Mouse (Mus musculus) hindbrain, embryonic 10.5 days (tissue): ENCODE measurements around the gene Fus. TPM values are rescaled to one million over a fixed set of nuclear protein-coding genes. Genes with fewer than 3 reads are reported as not detected.

Experiments used
- DNase-seq: peaks from one replicate; pipeline ENCODE4 v3.0.0-alpha.2; 2017; ENCODE audit warnings: low spot score
- H3K27ac ChIP-seq: fragments of 300-500 bp; sonication (generic); 2 replicates; pipeline ENCODE4 v1.5.1; 2016; ENCODE audit warnings: mild to moderate bottlenecking, moderate library complexity
- H3K27me3 ChIP-seq: fragments of 300-500 bp; sonication (generic); 2 replicates; pipeline ENCODE4 v1.6.1; 2016; ENCODE audit warnings: mild to moderate bottlenecking; ENCODE audit not compliant: poor library complexity, insufficient read depth, severe bottlenecking
- H3K36me3 ChIP-seq: fragments of 300-500 bp; sonication (generic); 2 replicates; pipeline ENCODE4 v1.6.1; 2016; ENCODE audit warnings: mild to moderate bottlenecking, moderate library complexity
- H3K4me1 ChIP-seq: fragments of 300-500 bp; sonication (generic); replicated peaks from 2 replicates; pipeline ENCODE4 v1.6.1; 2016; ENCODE audit warnings: mild to moderate bottlenecking
- H3K4me3 ChIP-seq: fragments of 300-500 bp; sonication (generic); 2 replicates; pipeline ENCODE4 v1.5.1; 2016; ENCODE audit warnings: mild to moderate bottlenecking, moderate library complexity
- H3K9me3 ChIP-seq: fragments of 300-500 bp; sonication (generic); 2 replicates; pipeline ENCODE4 v1.6.1; 2016; ENCODE audit warnings: mild to moderate bottlenecking, moderate library complexity
- WGBS: fragments of 180-500 bp; shearing (Covaris S2); methylation state at CpG from one replicate; pipeline ENCODE4 v1.1.7; 2016; 5-methylcytosine and 5-hydroxymethylcytosine counted together
- polyA plus RNA-seq: library from polyadenylated mRNA; unstranded; fragments of >200 nt; fragmentation: Nextera tagmentation; extraction: Ambion mirVana; gene quantifications from 2 replicates; pipeline ENCODE4 v1.2.1, GENCODE M21; 2016

The Fus gene
- 328 and 333 TPM in 2 replicates for polyA plus RNA-seq

GRCm38 (mm10) chr7:127967004-127967921, at the start of gene Fus:
TSS of gene Fus (plus strand) at chr7:127967457.
- under 1% methylated on average over 92 of the region's 92 CpGs for WGBS
- no peaks in the 10 kb centered on the region for H3K9me3 ChIP-seq
- peaks cover 34% of the 10 kb centered on the region for H3K36me3 ChIP-seq
- peaks cover 20% of the 10 kb centered on the region for H3K4me1 ChIP-seq
- peak within 1 kb of the TSS; percentile 99 for H3K27ac ChIP-seq
- H3K4me3 ChIP-seq = peak within 1 kb of the TSS; percentile 91
- peak; percentile 92 for DNase-seq
- no peaks in the 10 kb centered on the region for H3K27me3 ChIP-seq

- peaks cover under 1% of the 10 kb centered on the region for H3K4me1 ChIP-seq
- H3K4me3 ChIP-seq = no peak overlapping the region
- H3K36me3 ChIP-seq = peaks cover 84% of the 10 kb centered on the region
- no peak overlapping the region for H3K27ac ChIP-seq
- peak; percentile 43 for DNase-seq
- no peaks in the 10 kb centered on the region for H3K27me3 ChIP-seq
- no peaks in the 10 kb centered on the region for H3K9me3 ChIP-seq
- WGBS = 55% methylated on average over 3 of the region's 3 CpGs
These were observed 49.1 kb upstream of the Fus start for GRCm38 (mm10) chr7:127918203-127918602.

- Histone ChIP-seq H3K4me1 (no peaks in the 10 kb centered on the region), H3K36me3 (peaks cover 93% of the 10 kb centered on the region), H3K27me3 (no peaks in the 10 kb centered on the region), H3K4me3 (no peak overlapping the region), H3K9me3 (no peaks in the 10 kb centered on the region), H3K27ac (no peak overlapping the region)
- no peak for DNase-seq
- 78% methylated on average over 7 of the region's 7 CpGs for WGBS
These were observed 48.0 kb upstream of the Fus start for GRCm38 (mm10) chr7:127919290-127919689.

- H3K36me3 ChIP-seq = peaks cover 96% of the 10 kb centered on the region
These were observed 45.7 kb upstream of the Fus start for GRCm38 (mm10) chr7:127921516-127921915.

GRCm38 (mm10) chr7:127922451-127923275, 44.6 kb upstream of the Fus start:
- H3K9me3 ChIP-seq = no peaks in the 10 kb centered on the region

More at GRCm38 (mm10) chr7:127921516-127921915, 45.7 kb upstream of the Fus start:
- 68% methylated on average over 8 of the region's 8 CpGs for WGBS
- DNase-seq = peak; percentile 28
- no peaks in the 10 kb centered on the region for H3K27me3 ChIP-seq
- H3K9me3 ChIP-seq = no peaks in the 10 kb centered on the region
- no peak overlapping the region for H3K4me3 ChIP-seq
- no peak overlapping the region for H3K27ac ChIP-seq
- no peaks in the 10 kb centered on the region for H3K4me1 ChIP-seq

GRCm38 (mm10) chr7:127923714-127924113, 43.5 kb upstream of the Fus start:
- H3K27me3 ChIP-seq = peaks cover 12% of the 10 kb centered on the region
- H3K4me1 ChIP-seq = peaks cover 7% of the 10 kb centered on the region; the same call in 1 of the 2 replicates
- DNase-seq = no peak
- H3K9me3 ChIP-seq = no peaks in the 10 kb centered on the region
- H3K36me3 ChIP-seq = peaks cover 85% of the 10 kb centered on the region
- no peak overlapping the region for H3K4me3 ChIP-seq
- 91% methylated on average over 5 of the region's 5 CpGs for WGBS
- no peak overlapping the region for H3K27ac ChIP-seq

More at GRCm38 (mm10) chr7:127922451-127923275, 44.6 kb upstream of the Fus start:
- 84% methylated on average over 6 of the region's 6 CpGs for WGBS
- Histone ChIP-seq H3K4me3 (no peak overlapping the region), H3K27me3 (peaks cover 1% of the 10 kb centered on the region; the same call in 1 of the 2 replicates), H3K4me1 (no peaks in the 10 kb centered on the region), H3K36me3 (peaks cover 95% of the 10 kb centered on the region), H3K27ac (no peak overlapping the region)
- no peak for DNase-seq

- Histone ChIP-seq H3K27me3 (peaks cover 27% of the 10 kb centered on the region), H3K4me3 (0 out of 2 replicates have a peak overlapping the region, but pooled peaks have one; percentile 7), H3K4me1 (peaks cover 20% of the 10 kb centered on the region), H3K9me3 (no peaks in the 10 kb centered on the region), H3K27ac (peak overlapping the region; percentile 25; the same call in 1 of the 2 replicates), H3K36me3 (peaks cover 72% of the 10 kb centered on the region)
- no peak for DNase-seq
- WGBS = 69% methylated on average over 5 of the region's 5 CpGs
These were observed 42.0 kb upstream of the Fus start for GRCm38 (mm10) chr7:127925252-127925651.

GRCm38 (mm10) chr7:127926066-127926465, 41.2 kb upstream of the Fus start:
- Histone ChIP-seq H3K4me3 (no peak overlapping the region), H3K9me3 (no peaks in the 10 kb centered on the region), H3K36me3 (peaks cover 64% of the 10 kb centered on the region), H3K27me3 (peaks cover 33% of the 10 kb centered on the region), H3K4me1 (peaks cover 22% of the 10 kb centered on the region), H3K27ac (peak overlapping the region; percentile 25; the same call in 1 of the 2 replicates)
- 90% methylated on average over 8 of the region's 8 CpGs for WGBS
- DNase-seq = no peak

- 89% methylated on average over 11 of the region's 11 CpGs for WGBS
- peaks cover 56% of the 10 kb centered on the region for H3K36me3 ChIP-seq
- no peak for DNase-seq
- peaks cover 36% of the 10 kb centered on the region for H3K27me3 ChIP-seq
- H3K9me3 ChIP-seq = no peaks in the 10 kb centered on the region
- no peak overlapping the region for H3K4me3 ChIP-seq
- peaks cover 30% of the 10 kb centered on the region for H3K4me1 ChIP-seq
- H3K27ac ChIP-seq = no peak overlapping the region; the same call in 1 of the 2 replicates
These were observed 40.4 kb upstream of the Fus start for GRCm38 (mm10) chr7:127926846-127927245.

- Histone ChIP-seq H3K9me3 (no peaks in the 10 kb centered on the region), H3K36me3 (peaks cover 47% of the 10 kb centered on the region), H3K4me3 (peak overlapping the region; percentile 9; the same call in 1 of the 2 replicates), H3K27me3 (peaks cover 36% of the 10 kb centered on the region), H3K4me1 (peaks cover 39% of the 10 kb centered on the region), H3K27ac (no peak overlapping the region)
- 79% methylated on average over 11 of the region's 11 CpGs for WGBS
- DNase-seq = no peak
These were observed 39.5 kb upstream of the Fus start for GRCm38 (mm10) chr7:127927726-127928125.

- no peak for DNase-seq
- Histone ChIP-seq H3K9me3 (no peaks in the 10 kb centered on the region), H3K4me3 (peak overlapping the region; percentile 43; the same call in 1 of the 2 replicates), H3K4me1 (peaks cover 47% of the 10 kb centered on the region), H3K36me3 (peaks cover 39% of the 10 kb centered on the region), H3K27me3 (peaks cover 36% of the 10 kb centered on the region), H3K27ac (0 out of 2 replicates have a peak overlapping the region, but pooled peaks have one; percentile 6)
- WGBS = 49% methylated on average over 5 of the region's 5 CpGs
These were observed 38.7 kb upstream of the Fus start for GRCm38 (mm10) chr7:127928596-127928995.

GRCm38 (mm10) chr7:127929923-127930322, 37.3 kb upstream of the Fus start, which contains the start of gene Prss8:
TSS of gene Prss8 (minus strand) at chr7:127930104.
- DNase-seq = no peak
- peaks cover 61% of the 10 kb centered on the region for H3K4me1 ChIP-seq
- WGBS = 12% methylated on average over 6 of the region's 6 CpGs

More at GRCm38 (mm10) chr7:127929923-127930322, 37.3 kb upstream of the Fus start, which contains the start of gene Prss8:
- H3K9me3 ChIP-seq = no peaks in the 10 kb centered on the region
- peaks cover 27% of the 10 kb centered on the region for H3K36me3 ChIP-seq
- H3K27ac ChIP-seq = peak within 1 kb of the TSS; percentile 31
- H3K4me3 ChIP-seq = peak within 1 kb of the TSS; percentile 43
- H3K27me3 ChIP-seq = peaks cover 36% of the 10 kb centered on the region
